Mouse (Mus musculus): ENCODE measurements around the gene Tas1r3. TPM values are rescaled to one million over a fixed set of nuclear protein-coding genes. Genes with fewer than 3 reads are reported as not detected.
A peak's percentile ranks its signal among the peaks of the same experiment; 100 is the strongest.

Tas1r3 gene
- total RNA-seq, 2 experiments from 2014 or later = 0.25 to 0.29 TPM

DNA sequence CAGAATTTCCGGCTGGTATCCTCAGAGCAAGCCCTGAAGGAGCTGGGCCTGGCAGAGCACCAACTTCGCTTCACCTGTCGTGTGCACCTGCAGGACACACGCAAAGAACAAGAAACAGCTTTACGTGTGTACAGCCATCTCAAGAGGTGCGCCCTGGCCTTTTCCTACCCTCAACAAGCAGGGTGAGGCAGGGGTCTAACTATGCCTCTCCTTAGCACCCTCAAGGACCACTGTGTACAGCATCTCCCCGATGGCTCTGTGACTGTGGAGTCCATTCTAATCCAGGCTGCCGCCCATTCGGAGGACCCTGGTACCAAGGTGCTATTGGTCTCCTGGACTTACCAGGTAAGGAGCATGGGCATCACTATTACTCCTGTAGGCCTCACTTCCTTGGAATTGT is 25.0 kb upstream of the Tas1r3 start:
- DNase-seq (ENCODE audit: low spot score in 2 of 2) = no peak

DNA sequence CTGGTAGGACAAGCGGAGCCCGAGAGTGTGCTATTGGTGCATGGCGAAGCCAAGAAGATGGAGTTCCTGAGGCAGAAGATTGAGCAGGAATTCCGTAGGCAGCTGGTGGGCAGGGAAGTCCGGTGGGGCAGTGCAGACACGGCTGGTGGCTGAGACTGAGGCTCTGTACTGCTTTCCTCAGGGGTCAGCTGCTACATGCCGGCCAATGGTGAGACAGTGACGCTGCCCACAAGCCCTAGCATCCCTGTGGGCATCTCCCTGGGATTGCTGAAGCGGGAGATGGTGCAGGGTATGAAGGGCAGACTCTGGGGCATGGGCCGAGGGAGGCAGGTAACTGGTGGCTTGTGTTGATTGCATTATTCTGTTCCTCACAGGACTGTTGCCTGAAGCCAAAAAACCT is 24.5 kb upstream of the Tas1r3 start:
- DNase-seq (ENCODE audit: low spot score in 2 of 2) = no peak

DNA sequence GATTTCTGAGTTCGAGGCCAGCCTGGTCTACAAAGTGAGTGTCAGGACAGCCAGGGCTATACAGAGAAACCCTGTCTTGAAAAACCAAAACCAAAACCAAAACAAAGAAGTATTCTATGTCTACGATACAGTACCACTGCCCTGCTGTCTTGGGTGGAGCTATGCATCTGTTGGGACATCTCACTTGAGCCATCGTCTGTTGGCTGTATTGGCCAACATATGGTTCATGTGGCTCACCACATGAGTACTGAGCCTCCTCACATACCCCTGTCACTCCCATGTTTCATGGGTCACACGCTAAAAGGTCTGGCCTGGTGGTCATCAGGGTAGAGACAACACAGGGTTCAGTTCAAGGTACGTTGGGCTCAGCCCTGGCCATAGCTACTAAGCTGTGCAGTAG is 23.2 kb upstream of the Tas1r3 start:
- no peak for DNase-seq (ENCODE audit: low spot score in 2 of 2)

GRCm38 (mm10) chr4:155883587-155883986 is 20.4 kb upstream of the Tas1r3 start:
- no peak for DNase-seq (ENCODE audit: low spot score in 2 of 2)

GRCm38 (mm10) chr4:155871404-155871803 is 8.2 kb upstream of the Tas1r3 start:
- no peak for DNase-seq (ENCODE audit: low spot score in 2 of 2)

GRCm38 (mm10) chr4:155869317-155870033 is 6.3 kb upstream of the Tas1r3 start, which contains the start of the genes Cptp and Ints11:
TSS of gene Cptp (minus strand) at chr4:155869440.
TSS of gene Ints11 (plus strand) at chr4:155869546.
- DNase-seq (ENCODE audit: low spot score in 2 of 2) = peak; percentile 94 to 98

GRCm38 (mm10) chr4:155868614-155869298 is 5.6 kb upstream of the Tas1r3 start:
- DNase-seq (ENCODE audit: low spot score in 2 of 2) = no peak

DNA sequence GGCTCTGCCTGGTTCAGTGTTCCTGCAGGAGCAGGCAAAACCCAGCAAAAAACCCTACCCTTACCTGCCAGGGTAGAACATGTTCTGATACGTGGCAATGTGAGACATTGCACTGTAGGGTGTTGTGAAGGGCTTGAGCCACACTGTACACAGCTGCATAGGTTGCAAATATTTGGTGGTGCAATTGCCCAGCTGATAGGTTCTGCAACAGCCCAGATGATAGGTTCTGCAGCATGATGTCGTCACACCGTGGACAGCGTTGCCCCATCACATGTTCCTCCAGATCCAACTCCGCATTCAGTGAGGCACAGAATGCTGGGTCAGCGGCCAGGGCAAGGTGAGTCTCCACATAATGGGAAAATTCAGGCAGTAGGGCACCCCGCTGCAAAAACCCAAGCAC is 1.4 kb downstream of the Tas1r3 start:
- no peak for DNase-seq (ENCODE audit: low spot score in 2 of 2)

GRCm38 (mm10) chr4:155859318-155859717 is 3.8 kb downstream of the Tas1r3 start:
- no peak for DNase-seq (ENCODE audit: low spot score in 2 of 2)

GRCm38 (mm10) chr4:155856881-155857280 is 6.3 kb downstream of the Tas1r3 start:
- no peak for DNase-seq (ENCODE audit: low spot score in 2 of 2)

GRCm38 (mm10) chr4:155856071-155856470 is 7.1 kb downstream of the Tas1r3 start:
- DNase-seq (ENCODE audit: low spot score in 2 of 2) = no peak

- DNase-seq (ENCODE audit: low spot score in 2 of 2) = no peak
These were observed 8.2 kb downstream of the Tas1r3 start for GRCm38 (mm10) chr4:155854991-155855390.

- DNase-seq (ENCODE audit: low spot score in 2 of 2) = no peak
These were observed 9.7 kb downstream of the Tas1r3 start for GRCm38 (mm10) chr4:155853421-155853820.

DNA sequence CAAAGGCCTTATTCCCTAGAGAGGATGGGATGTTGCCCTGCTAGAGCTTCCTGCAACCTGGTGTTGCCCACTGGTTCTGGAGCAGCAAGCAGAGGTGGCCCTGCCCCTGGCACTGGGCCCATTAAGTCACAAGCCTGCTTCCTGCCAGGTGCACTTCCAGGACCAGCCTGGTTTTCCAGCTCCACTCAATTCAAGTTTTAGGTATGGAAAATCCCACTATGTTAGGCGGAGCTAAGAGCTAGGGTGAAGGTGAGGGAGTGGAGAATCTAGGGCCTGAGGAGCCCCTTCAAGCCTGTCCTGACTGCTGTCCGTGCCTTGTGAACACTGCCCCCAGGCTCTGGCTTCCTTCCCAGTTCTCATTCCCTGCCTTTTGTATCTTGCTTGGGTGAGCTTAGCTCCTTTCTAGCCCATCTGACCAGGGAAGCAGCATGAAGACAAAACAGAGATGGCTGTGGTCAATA is 11.2 kb downstream of the Tas1r3 start:
- DNase-seq (ENCODE audit: low spot score in 2 of 2) = no peak

GRCm38 (mm10) chr4:155851368-155851767 is 11.8 kb downstream of the Tas1r3 start:
- no peak for DNase-seq (ENCODE audit: low spot score in 2 of 2)

- no peak for DNase-seq (ENCODE audit: low spot score in 2 of 2)
These were observed 13.2 kb downstream of the Tas1r3 start for GRCm38 (mm10) chr4:155849792-155850451.

DNA sequence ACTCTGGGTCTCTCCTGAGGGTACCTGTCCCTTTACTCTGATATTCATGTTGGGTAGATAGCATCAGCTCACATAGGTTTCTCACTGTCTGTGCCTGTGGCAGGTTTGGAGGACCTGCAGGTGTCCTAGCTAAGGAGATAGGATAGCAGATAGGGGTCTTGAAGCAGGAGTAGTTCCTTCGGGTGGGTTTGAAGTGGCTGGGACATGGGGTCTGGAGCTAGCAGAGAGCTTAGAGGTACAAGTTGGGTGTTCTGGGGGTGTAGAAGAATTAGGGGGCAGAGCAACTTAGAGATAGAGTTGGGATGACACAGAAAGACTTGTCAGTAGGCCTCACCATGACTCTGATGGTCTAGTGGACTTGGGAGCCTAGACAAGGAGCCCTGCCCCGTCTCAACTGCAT is 13.8 kb downstream of the Tas1r3 start:
- no peak for DNase-seq (ENCODE audit: low spot score in 2 of 2)

DNA sequence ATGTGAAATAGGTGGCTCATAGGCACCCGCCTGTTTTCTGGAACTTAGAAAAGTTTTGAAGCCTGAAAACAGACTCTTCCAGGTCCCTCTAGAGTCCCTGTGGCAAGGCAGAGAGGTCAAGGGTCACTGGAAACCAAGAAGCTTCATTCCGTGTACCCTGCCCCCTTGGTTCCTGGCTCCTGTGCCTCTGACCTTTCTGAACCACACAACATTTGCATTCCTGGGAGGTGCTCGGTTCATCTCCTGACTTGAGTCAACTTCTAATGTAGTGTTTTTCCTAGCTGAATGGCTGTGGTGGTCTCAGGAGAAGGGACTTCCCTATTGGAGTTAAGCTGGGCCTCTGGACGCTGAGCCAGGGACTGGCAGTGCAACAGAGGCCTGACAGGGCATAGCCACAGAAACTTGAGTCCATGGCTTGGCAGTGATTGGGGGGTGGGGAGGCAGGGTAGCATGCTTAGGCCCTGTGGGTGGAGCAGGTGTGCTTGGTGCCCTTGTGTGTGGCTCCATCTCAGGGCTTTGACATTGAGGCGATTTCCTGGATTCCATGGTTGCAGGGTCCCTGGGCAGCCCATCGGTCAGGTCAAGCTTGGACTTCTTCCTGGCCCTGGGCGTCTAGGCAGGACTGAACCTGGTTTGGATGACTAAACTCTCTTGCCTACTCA is 14.6 kb downstream of the Tas1r3 start:
- DNase-seq (ENCODE audit: low spot score in 2 of 2) = no peak

DNA sequence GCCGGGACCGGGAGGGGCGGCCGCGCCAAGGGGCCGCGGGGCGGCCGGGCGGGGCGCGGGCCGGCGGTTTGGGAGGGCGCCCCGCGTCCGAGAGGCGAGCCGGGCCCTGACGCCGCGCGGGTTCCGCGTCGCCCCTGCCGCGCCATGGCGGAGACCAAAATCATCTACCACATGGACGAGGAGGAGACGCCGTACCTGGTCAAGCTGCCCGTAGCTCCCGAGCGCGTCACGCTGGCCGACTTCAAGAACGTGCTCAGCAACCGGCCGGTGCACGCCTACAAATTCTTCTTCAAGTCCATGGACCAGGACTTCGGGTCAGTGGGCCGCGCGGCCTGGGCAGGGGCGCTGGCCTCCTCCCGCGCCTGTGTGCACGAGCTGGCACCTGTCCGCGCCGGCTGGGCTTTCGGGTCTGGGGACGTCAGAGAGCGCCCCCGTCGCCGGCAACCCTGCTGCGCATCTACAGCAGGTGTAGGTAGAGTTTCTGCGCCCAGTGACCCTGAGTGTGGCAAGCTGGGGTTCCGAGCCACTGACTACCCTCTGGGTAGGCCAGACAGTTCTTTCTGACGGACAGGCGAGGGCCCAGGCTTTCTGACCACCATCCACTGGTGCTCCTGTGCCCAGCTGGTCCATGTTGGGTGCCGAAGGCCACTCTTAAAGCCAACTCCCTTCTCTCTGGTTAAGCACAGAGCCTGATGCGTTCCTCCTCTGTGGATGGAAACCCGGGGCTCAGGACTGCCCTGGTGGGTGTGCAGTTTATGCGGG is 15.4 kb downstream of the Tas1r3 start:
- no peak for DNase-seq (ENCODE audit: low spot score in 2 of 2)

- DNase-seq (ENCODE audit: low spot score in 2 of 2) = peak; percentile 94 to 95
These were observed 16.1 kb downstream of the Tas1r3 start, which contains the start of gene Dvl1 for GRCm38 (mm10) chr4:155846871-155847578. TSS of gene Dvl1 (plus strand) at chr4:155847402.
